Mouse (Mus musculus): ENCODE data around the gene Grn.

GRCm38 (mm10) chr11:102385075-102385474 is 45.0 kb upstream of the Grn start:
- TF ChIP-seq POLR2A (IDR thresholded peaks at IDR 0.05; ENCODE audit: low read depth, low read length) (no peak), CTCF (IDR thresholded peaks at IDR 0.05; ENCODE audit: extremely low read depth, insufficient read depth, insufficient read length, insufficient replicate concordance) (no peak)
